Mouse (Mus musculus): Measurements from ENCODE around the gene Cdcp2.

Cdcp2 gene

GRCm38 (mm10) chr4:107130534-107130933, 33.8 kb downstream of the Cdcp2 start:
- DNase-seq (ENCODE audit: low read depth, low spot score), result no peak

DNA sequence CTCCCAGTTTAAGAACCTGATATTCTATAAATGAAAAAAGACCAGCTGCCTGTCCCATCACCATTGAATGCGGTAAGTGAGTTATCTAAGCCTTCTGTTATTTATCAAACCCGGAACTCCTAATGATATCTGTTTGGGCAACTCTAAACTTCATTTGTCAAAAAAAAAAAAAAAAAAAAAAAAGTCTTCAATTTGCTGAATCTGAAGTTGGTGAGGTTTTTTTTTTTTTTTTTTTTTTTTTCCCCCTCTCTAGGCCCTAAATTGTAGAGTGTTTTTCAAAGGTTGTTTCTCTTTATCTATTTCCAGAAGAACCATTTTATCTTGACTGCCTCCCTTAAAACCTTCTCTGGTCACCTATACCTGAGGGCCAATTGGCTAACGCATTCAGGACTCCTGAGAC, 38.2 kb downstream of the Cdcp2 start:
- DNase-seq (ENCODE audit: low read depth, low spot score), result no peak

DNA sequence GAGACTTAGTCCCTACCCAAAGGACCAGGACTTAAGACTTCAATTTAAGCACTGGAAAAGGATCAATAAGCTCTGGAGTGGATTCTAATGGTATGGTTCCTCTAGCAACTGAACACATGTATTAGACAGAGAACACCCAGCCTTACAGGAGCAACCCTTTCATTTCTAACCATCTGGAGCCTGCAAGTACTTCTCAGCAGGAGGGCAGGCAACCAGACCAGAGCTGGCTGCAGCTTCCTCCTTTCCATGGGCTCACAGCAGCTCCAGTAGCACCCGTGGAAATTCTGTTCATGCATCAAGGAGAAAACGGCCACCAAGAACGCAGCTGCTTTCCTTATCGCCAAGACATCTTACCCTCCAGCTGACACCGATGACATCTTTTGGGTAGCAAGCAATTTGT, 39.0 kb downstream of the Cdcp2 start:
- DNase-seq (ENCODE audit: low read depth, low spot score), result no peak

GRCm38 (mm10) chr4:107136531-107136930, 39.8 kb downstream of the Cdcp2 start:
- no peak for DNase-seq (ENCODE audit: low read depth, low spot score)

- DNase-seq (ENCODE audit: low read depth, low spot score), result no peak
These were observed 42.5 kb downstream of the Cdcp2 start for GRCm38 (mm10) chr4:107138948-107139835.

- no peak for DNase-seq (ENCODE audit: low read depth, low spot score)
These were observed 43.3 kb downstream of the Cdcp2 start for GRCm38 (mm10) chr4:107139836-107140631.

DNA sequence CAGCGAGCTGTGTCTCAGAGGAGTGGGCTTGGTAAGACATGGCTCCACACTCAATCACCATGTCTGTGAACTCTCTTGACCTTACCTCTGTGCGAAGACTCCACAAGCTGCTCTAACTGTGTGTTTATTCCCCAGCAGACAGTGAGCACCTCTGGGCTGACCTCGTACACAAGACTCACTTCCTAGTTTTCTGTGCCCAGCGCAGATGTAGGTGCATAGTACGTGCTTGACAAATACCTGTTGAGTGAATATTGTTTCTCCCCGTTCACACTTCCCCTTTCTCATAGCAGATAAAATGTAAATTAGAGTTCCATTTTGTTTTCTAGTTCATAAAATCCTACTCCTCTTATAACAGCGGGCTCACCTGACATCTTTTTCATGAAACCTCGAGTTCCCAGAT, 46.8 kb downstream of the Cdcp2 start:
- no peak for DNase-seq (ENCODE audit: low read depth, low spot score)

GRCm38 (mm10) chr4:107150991-107151390, 54.3 kb downstream of the Cdcp2 start:
- DNase-seq (ENCODE audit: low read depth, low spot score), result no peak

- no peak for DNase-seq (ENCODE audit: low read depth, low spot score)
These were observed 55.9 kb downstream of the Cdcp2 start for GRCm38 (mm10) chr4:107152571-107152970.

- DNase-seq (ENCODE audit: low read depth, low spot score), result no peak
These were observed 60.3 kb downstream of the Cdcp2 start for GRCm38 (mm10) chr4:107156983-107157401.

DNA sequence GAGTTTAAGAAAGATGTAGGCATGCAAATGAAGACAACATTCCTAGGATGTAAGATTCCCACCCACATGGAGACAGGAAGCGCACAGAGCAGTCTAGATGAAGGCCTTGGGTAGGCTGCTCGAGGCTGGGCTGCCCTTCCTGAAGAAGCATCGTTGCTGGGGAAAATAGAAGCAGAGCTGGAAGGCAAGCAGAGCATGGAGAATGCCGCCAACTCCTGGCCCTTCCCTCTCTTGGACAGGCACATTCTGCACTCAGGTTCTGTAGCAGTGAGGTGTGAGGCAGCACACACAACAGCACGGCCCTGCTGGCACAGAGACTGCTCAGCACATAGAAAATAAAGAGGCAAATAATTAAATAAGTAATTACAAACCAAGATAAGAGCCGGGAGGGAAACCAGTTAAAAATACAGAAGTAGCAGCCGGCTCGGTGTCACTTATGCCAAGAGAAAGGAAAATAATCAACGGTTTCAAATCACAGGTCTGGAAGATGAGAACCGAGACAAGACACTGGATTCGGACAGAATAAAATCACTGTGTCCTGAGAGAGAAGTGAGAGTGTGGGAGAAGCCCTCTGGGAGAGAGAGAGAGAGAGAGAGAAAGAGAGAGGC, 62.6 kb downstream of the Cdcp2 start:
- no peak for DNase-seq (ENCODE audit: low read depth, low spot score)

GRCm38 (mm10) chr4:107160181-107160580, 63.5 kb downstream of the Cdcp2 start:
- DNase-seq (ENCODE audit: low read depth, low spot score), result no peak
